ENCODE assay signal across 25 mouse cellular contexts in the genomic region with DNA sequence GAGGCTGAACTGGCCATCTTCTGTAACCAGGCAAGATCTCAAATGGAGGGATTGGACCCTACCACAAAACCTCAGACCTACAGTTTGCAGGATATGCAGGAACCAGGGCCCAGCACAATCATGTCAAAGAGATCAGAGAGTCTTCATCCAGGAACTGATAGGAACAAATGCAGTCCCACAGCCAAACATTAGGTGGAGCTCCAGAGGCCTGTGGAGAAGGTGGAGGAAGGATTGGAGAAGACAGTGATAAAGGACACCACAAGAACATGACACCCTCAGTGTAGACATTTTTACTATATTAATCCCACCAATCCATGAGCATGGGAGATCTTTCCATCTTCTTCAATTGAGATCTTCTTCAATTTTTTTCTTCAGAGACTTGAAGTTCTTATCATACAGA. TPM values are rescaled to one million over a fixed set of nuclear protein-coding genes. Genes with fewer than 3 reads are reported as not detected.
DNase-seq lines count a peak whose midpoint lies in the region; ATAC-seq and TF ChIP-seq lines count a peak whose summit lies in the region.
"Not testable (repeated sequence)": the region's sequence is repeated elsewhere in the genome, so short reads cannot be mapped to it uniquely, and the experiment has no call there.
"Had no signal": no experiment of that assay in that cellular context is flagged by ENCODE, and none has a peak within 500 bp of the region (broad histone marks: within the 10 kb centered on the region; RNA-seq: fewer than 3 reads in every experiment).

No protein-coding gene starts in this region.

- H3K27me3 ChIP-seq in heart, adult 2 months (ENCODE audit: control insufficient read depth, insufficient read depth, low read length); liver, postnatal 0 days (ENCODE audit: insufficient read depth, low read length): not testable (repeated sequence)

- ATAC-seq in liver, postnatal 0 days, result not testable (repeated sequence)

- not testable (repeated sequence) for TF ChIP-seq POLR2A in heart, adult 2 months (IDR thresholded peaks at IDR 0.05; ENCODE audit: insufficient read depth, low read depth, low read length)

- not testable (repeated sequence) for TF ChIP-seq EP300 in heart, adult 2 months (IDR thresholded peaks at IDR 0.05; ENCODE audit: insufficient read depth, low read depth, low read length); liver, postnatal 0 days (IDR thresholded peaks at IDR 0.05; ENCODE audit: low read depth)

- not testable (repeated sequence) for H3K4me3 ChIP-seq in heart, adult 2 months; liver, postnatal 0 days (ENCODE audit: low read depth, low read length)

- TF ChIP-seq CTCF in heart, adult 2 months (IDR thresholded peaks at IDR 0.05), result peak; percentile 33
- TF ChIP-seq CTCF in liver, postnatal 0 days (IDR thresholded peaks at IDR 0.05; ENCODE audit: low read depth), result peak; percentile 36

- H3K9ac ChIP-seq in heart, adult 2 months (ENCODE audit: low read depth, low read length); liver, postnatal 0 days (replicated peaks): not testable (repeated sequence)

- H3K4me1 ChIP-seq in heart, adult 2 months (ENCODE audit: control insufficient read depth, insufficient read depth, low read length); liver, postnatal 0 days (ENCODE audit: insufficient read depth): not testable (repeated sequence)

- not testable (repeated sequence) for H3K27ac ChIP-seq in heart, adult 2 months; liver, postnatal 0 days (ENCODE audit: low read depth)

- not testable (repeated sequence) for H3K36me3 ChIP-seq in heart, adult 2 months (ENCODE audit: control insufficient read depth, insufficient read depth, low read length); liver, postnatal 0 days (replicated peaks; ENCODE audit: insufficient read depth, low read length)

- not testable (repeated sequence) for H3K9me3 ChIP-seq in liver, postnatal 0 days (ENCODE audit: low read length)

- not testable (repeated sequence) for H3K79me2 ChIP-seq in heart, adult 2 months (replicated peaks; ENCODE audit: control insufficient read depth, insufficient read depth, low read length)

- intact Hi-C loops in heart, adult 2 months (cut with DNase I), result not testable (repeated sequence)

- DNase-seq in adrenal gland, adult 2 months, result peak; percentile 24
- DNase-seq in cerebellum, postnatal 10 days, result peak; percentile 34 to 36
- not testable (repeated sequence) for DNase-seq in heart, adult 2 months; liver, postnatal 0 days
- DNase-seq in kidney, adult 9 months, result peak; percentile 18
- DNase-seq in layer of hippocampus, adult 11-12 months (ENCODE audit: low spot score), result peak; percentile 15
- DNase-seq in ovary, postnatal 14 days (ENCODE audit: low spot score), result peak; percentile 8

- H3K4me2 ChIP-seq in liver, postnatal 0 days (ENCODE audit: low read depth, low read length), result not testable (repeated sequence)

RNA-seq across cellular contexts. Expression of gene Gm21190, which starts 6.6 kb away (rescaled TPM):
- total RNA-seq in adrenal gland, adult 2 months (2021), result not detected
- polyA plus RNA-seq in adrenal gland, adult 2 months (2012; rRNA removed), result not detected in 2 replicates
- total RNA-seq in heart, adult 2 months (2021), result not detected
- not detected in 2 replicates for polyA plus RNA-seq in heart, adult 2 months (2012; rRNA removed)
- not detected in 2 replicates for polyA plus RNA-seq in liver, postnatal 0 days (2015; fragmentation: Nextera tagmentation; extraction: Ambion mirVana)
- total RNA-seq: gastrocnemius, postnatal 4 days; heart, adult 8-10 months; heart, postnatal 14 days; left cerebral cortex, postnatal 25 days; liver, adult 2 months had no signal
- polyA plus RNA-seq: embryonic facial prominence, embryonic 12.5 days; forebrain, embryonic 14.5 days; G1E; heart, embryonic 13.5 days; hindbrain, embryonic 11.5 days; hindbrain, embryonic 16.5 days; intestine, embryonic 14.5 days; limb, embryonic 12.5 days; liver, adult 2 months; liver, embryonic 16.5 days; lung, embryonic 16.5 days; midbrain, embryonic 14.5 days; neural tube, embryonic 15.5 days; stomach, embryonic 16.5 days had no signal

RNA-seq across cellular contexts. Expression of gene Gm21149, which starts 46.1 kb away (rescaled TPM):
- not detected for total RNA-seq in adrenal gland, adult 2 months (2021)
- not detected in 2 replicates for polyA plus RNA-seq in adrenal gland, adult 2 months (2012; rRNA removed)
- total RNA-seq in heart, adult 2 months (2021), result not detected
- not detected in 2 replicates for polyA plus RNA-seq in heart, adult 2 months (2012; rRNA removed)
- not detected in 2 replicates for polyA plus RNA-seq in liver, postnatal 0 days (2015; fragmentation: Nextera tagmentation; extraction: Ambion mirVana)
- total RNA-seq: gastrocnemius, postnatal 4 days; heart, adult 8-10 months; heart, postnatal 14 days; left cerebral cortex, postnatal 25 days; liver, adult 2 months had no signal
- polyA plus RNA-seq: embryonic facial prominence, embryonic 12.5 days; forebrain, embryonic 14.5 days; G1E; hindbrain, embryonic 11.5 days; hindbrain, embryonic 16.5 days; limb, embryonic 12.5 days; liver, adult 2 months; liver, embryonic 16.5 days; lung, embryonic 16.5 days; midbrain, embryonic 14.5 days; neural tube, embryonic 15.5 days; stomach, embryonic 16.5 days had no signal

RNA-seq across cellular contexts. Expression of gene Gm21083, which starts 54.7 kb away (rescaled TPM):
- total RNA-seq in adrenal gland, adult 2 months (2021), result not detected
- polyA plus RNA-seq in adrenal gland, adult 2 months (2012; rRNA removed), result not detected in 2 replicates
- not detected for total RNA-seq in heart, adult 2 months (2021)
- 0.23 TPM in 1 of 2 replicates, not detected in the other for polyA plus RNA-seq in heart, adult 2 months (2012; rRNA removed)
- not detected in 2 replicates for polyA plus RNA-seq in liver, postnatal 0 days (2015; fragmentation: Nextera tagmentation; extraction: Ambion mirVana)
- total RNA-seq: G1E; gastrocnemius, postnatal 4 days; heart, adult 8-10 months; heart, postnatal 14 days; left cerebral cortex, postnatal 25 days; liver, adult 2 months had no signal
- polyA plus RNA-seq: embryonic facial prominence, embryonic 12.5 days; forebrain, embryonic 14.5 days; G1E; heart, embryonic 13.5 days; hindbrain, embryonic 11.5 days; hindbrain, embryonic 16.5 days; limb, embryonic 12.5 days; liver, adult 2 months; liver, embryonic 16.5 days; lung, embryonic 16.5 days; midbrain, embryonic 14.5 days; neural tube, embryonic 15.5 days; stomach, embryonic 16.5 days had no signal
